In genomic region chr17:86769330-86770211, GRCm38 (mm10) we compare ENCODE assay signal across 8 mouse cellular contexts. TPM values are rescaled to one million over a fixed set of nuclear protein-coding genes. Genes with fewer than 3 reads are reported as not detected.
A peak's percentile ranks its signal among the peaks of the same experiment; 100 is the strongest.
DNase-seq lines count a peak whose midpoint lies in the region; ATAC-seq lines count a peak whose summit lies in the region.

No protein-coding gene starts in this region.

- no peak overlapping the region for H3K4me2 ChIP-seq in neural tube, embryonic 15.5 days

- peak overlapping the region; percentile 7 for H3K27ac ChIP-seq in heart, embryonic 10.5 days
- no peak overlapping the region for H3K27ac ChIP-seq in neural tube, embryonic 15.5 days (replicated peaks)

- no peaks in the 10 kb centered on the region for H3K9me3 ChIP-seq in heart, embryonic 10.5 days
- no peaks in the 10 kb centered on the region for H3K9me3 ChIP-seq in neural tube, embryonic 15.5 days (replicated peaks)

- no peaks in the 10 kb centered on the region for H3K27me3 ChIP-seq in heart, embryonic 10.5 days (ENCODE audit: insufficient read depth, poor library complexity, severe bottlenecking)
- no peaks in the 10 kb centered on the region for H3K27me3 ChIP-seq in neural tube, embryonic 15.5 days (replicated peaks)

- H3K9ac ChIP-seq in neural tube, embryonic 15.5 days (replicated peaks) = no peak overlapping the region

- peaks cover 47% of the 10 kb centered on the region for H3K4me1 ChIP-seq in heart, embryonic 10.5 days
- peaks cover 7% of the 10 kb centered on the region; the same call in 1 of the 2 replicates for H3K4me1 ChIP-seq in neural tube, embryonic 15.5 days

- 62% methylated on average over 16 of the region's 16 CpGs for WGBS in heart, embryonic 10.5 days
- 86% methylated on average over 16 of the region's 16 CpGs for WGBS in neural tube, embryonic 15.5 days

- no peaks in the 10 kb centered on the region for H3K36me3 ChIP-seq in heart, embryonic 10.5 days
- no peaks in the 10 kb centered on the region for H3K36me3 ChIP-seq in neural tube, embryonic 15.5 days

- peak; percentile 15 for DNase-seq in embryo, embryonic 10.5 days (ENCODE audit: low spot score)
- DNase-seq in embryo, embryonic 9.5 days (ENCODE audit: extremely low spot score) = no peak
- peak; percentile 89 for DNase-seq in adrenal gland, adult 2 months
- peak; percentile 81 for DNase-seq in heart, embryonic 10.5 days (ENCODE audit: low spot score)
- DNase-seq in kidney, postnatal 14 days = peak; percentile 92
- peak; percentile 78 to 88 for DNase-seq in lung, postnatal 4 days
- no peak for DNase-seq in layer of hippocampus, adult 18-20 months (ENCODE audit: low spot score in 2 of 2)

- no peak for ATAC-seq in neural tube, embryonic 15.5 days (ENCODE audit: low FRiP score)

- no peak overlapping the region for H3K4me3 ChIP-seq in heart, embryonic 10.5 days
- no peak overlapping the region for H3K4me3 ChIP-seq in neural tube, embryonic 15.5 days (replicated peaks)

RNA-seq across cellular contexts. Expression of gene Epas1, which starts 16.1 kb away (rescaled TPM):
- total RNA-seq in adrenal gland, adult 2 months (2021) = 100 to 1,000 TPM; 178 to 179 TPM
- 97.2 and 155 TPM in 2 replicates for polyA plus RNA-seq in adrenal gland, adult 2 months (2012; rRNA removed)
- 5.8 and 6.0 TPM in 2 replicates for polyA plus RNA-seq in heart, embryonic 10.5 days (2016; fragmentation: Nextera tagmentation; extraction: Ambion mirVana)
- 4.5 and 6.1 TPM in 2 replicates for polyA plus RNA-seq in neural tube, embryonic 15.5 days (2015; fragmentation: Nextera tagmentation; extraction: Ambion mirVana)
- total RNA-seq in layer of hippocampus, adult 18-20 months (2021) = 10 to 100 TPM; 83.0 to 84.1 TPM

Comparison
In these comparisons a context has a peak if more than half of its experiments do, and no peak if none do; other contexts are left out.
1. DNase-seq: peak in embryo, embryonic 10.5 days (single experiment), adrenal gland, adult 2 months (single experiment), heart, embryonic 10.5 days (single experiment), kidney, postnatal 14 days (single experiment) and lung, postnatal 4 days (2 of 2); none in embryo, embryonic 9.5 days (single experiment) and layer of hippocampus, adult 18-20 months (0 of 2).
2. RNA of gene Epas1, which starts 16.1 kb away (polyA plus RNA-seq): 97.2 to 155 TPM in adrenal gland, adult 2 months; 5.8 to 6.0 TPM in heart, embryonic 10.5 days and 4.5 to 6.1 TPM in neural tube, embryonic 15.5 days; every median in the first group is over 10 times any median in the second.